Mouse (Mus musculus): ENCODE results near the gene Pnmal1.
A peak's percentile ranks its signal among the peaks of the same experiment; 100 is the strongest.

Gene Pnmal1

GRCm38 (mm10) chr7:16959539-16960187 lies at the start of gene Pnmal1:
Gene Pnmal1, plus strand, starts transcription at chr7:16959679.
- peak; percentile 95 to 97 for DNase-seq (ENCODE audit: low spot score in 2 of 2)

- no peak for DNase-seq (ENCODE audit: low spot score in 2 of 2)
These were observed 49.6 kb upstream of the Pnmal1 start for GRCm38 (mm10) chr7:16909909-16910308.

GRCm38 (mm10) chr7:16911904-16912303 lies 47.6 kb upstream of the Pnmal1 start:
- DNase-seq (ENCODE audit: low spot score in 2 of 2): no peak

- DNase-seq (ENCODE audit: low spot score in 2 of 2): no peak
These were observed 47.1 kb upstream of the Pnmal1 start for GRCm38 (mm10) chr7:16912360-16912759.

GRCm38 (mm10) chr7:16913806-16914452 lies 45.5 kb upstream of the Pnmal1 start:
- DNase-seq (ENCODE audit: low spot score in 2 of 2): peak; percentile 78 to 82

GRCm38 (mm10) chr7:16914453-16915343 lies 44.8 kb upstream of the Pnmal1 start:
- no peak for DNase-seq (ENCODE audit: low spot score in 2 of 2)

GRCm38 (mm10) chr7:16915461-16916340 lies 43.8 kb upstream of the Pnmal1 start:
- DNase-seq (ENCODE audit: low spot score in 2 of 2): no peak

- no peak for DNase-seq (ENCODE audit: low spot score in 2 of 2)
These were observed 42.9 kb upstream of the Pnmal1 start for GRCm38 (mm10) chr7:16916342-16917265.

GRCm38 (mm10) chr7:16917447-16917846 lies 42.0 kb upstream of the Pnmal1 start:
- no peak for DNase-seq (ENCODE audit: low spot score in 2 of 2)

- DNase-seq (ENCODE audit: low spot score in 2 of 2): peak; percentile 80 to 82
These were observed 41.5 kb upstream of the Pnmal1 start for GRCm38 (mm10) chr7:16918014-16918413.

- DNase-seq (ENCODE audit: low spot score in 2 of 2): no peak
These were observed 40.8 kb upstream of the Pnmal1 start for GRCm38 (mm10) chr7:16918670-16919069.

GRCm38 (mm10) chr7:16919395-16920149 lies 39.9 kb upstream of the Pnmal1 start:
- no peak for DNase-seq (ENCODE audit: low spot score in 2 of 2)

GRCm38 (mm10) chr7:16920150-16920579 lies 39.3 kb upstream of the Pnmal1 start:
- no peak for DNase-seq (ENCODE audit: low spot score in 2 of 2)

GRCm38 (mm10) chr7:16920818-16921791 lies 38.4 kb upstream of the Pnmal1 start:
- no peak for DNase-seq (ENCODE audit: low spot score in 2 of 2)

- no peak for DNase-seq (ENCODE audit: low spot score in 2 of 2)
These were observed 37.6 kb upstream of the Pnmal1 start for GRCm38 (mm10) chr7:16921881-16922335.

- DNase-seq (ENCODE audit: low spot score in 2 of 2): no peak
These were observed 37.0 kb upstream of the Pnmal1 start for GRCm38 (mm10) chr7:16922360-16922973.

- DNase-seq (ENCODE audit: low spot score in 2 of 2): no peak
These were observed 36.0 kb upstream of the Pnmal1 start for GRCm38 (mm10) chr7:16923283-16924036.

All from right cerebral cortex, adult 2 months (tissue).